Mouse (Mus musculus) ovary, postnatal 36 days (tissue): ENCODE measurements around the gene Tmem268.

Experiments
- DNase-seq: peaks from one replicate; pipeline ENCODE4 v3.0.0; 2022; ENCODE audit warnings: low spot score, mixed read lengths

The Tmem268 gene

DNA sequence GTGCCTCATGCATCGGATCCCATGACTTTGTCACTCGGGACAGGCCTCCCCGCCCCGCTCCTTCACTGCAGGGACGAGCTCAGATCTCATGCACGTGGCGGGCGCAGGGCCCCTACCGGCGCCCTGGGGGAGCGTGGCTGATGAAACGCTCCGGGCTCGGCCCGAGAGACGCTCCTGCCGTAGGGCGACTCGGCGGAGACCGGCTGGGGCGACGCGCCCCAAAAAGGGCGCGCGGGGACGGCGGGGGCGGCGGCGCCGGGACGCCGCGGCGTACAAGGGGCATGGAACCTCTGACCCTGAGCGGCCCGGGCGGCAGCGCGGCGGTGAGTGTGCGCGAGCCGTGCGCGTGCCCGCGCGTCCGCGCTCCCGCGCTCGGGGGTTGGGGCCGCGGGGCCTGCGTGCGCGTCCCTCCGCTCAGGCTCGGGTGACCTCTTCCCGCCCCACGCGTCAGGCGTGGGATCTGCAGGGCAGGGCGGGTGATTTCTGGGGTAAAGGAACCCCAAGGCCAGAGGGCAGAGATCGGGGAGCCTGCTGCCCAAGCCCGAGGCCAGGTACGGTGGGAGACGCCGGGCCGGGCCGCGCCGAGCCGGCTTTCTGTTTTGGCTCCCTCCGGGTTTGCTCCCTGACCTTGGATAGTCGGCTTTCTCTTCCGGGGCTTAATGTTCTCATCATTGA lies at the start of gene Tmem268:
Tmem268 (plus strand) TSS at position 375 of the 675 bp plus-strand sequence.
- DNase-seq: peak; percentile 84

DNA sequence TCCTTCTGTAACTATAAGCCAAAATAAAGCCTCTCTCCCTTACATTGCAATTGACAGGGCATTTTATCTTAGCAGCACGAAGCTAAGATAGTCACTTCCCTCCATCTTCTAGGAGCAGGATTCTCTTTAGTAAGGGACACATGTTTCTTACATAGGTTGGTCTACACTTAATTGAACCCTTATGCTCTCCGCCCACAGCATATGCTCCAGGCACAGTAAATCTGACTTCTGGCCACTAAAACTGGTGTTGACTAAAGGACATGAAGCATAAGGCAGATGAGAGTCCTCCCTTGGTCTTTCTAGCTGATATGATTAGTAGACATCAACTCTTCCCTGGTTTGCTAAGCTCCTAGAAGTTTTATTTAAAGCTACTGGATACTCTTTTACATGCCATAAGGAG lies 45.7 kb upstream of the Tmem268 start:
- DNase-seq: no peak

DNA sequence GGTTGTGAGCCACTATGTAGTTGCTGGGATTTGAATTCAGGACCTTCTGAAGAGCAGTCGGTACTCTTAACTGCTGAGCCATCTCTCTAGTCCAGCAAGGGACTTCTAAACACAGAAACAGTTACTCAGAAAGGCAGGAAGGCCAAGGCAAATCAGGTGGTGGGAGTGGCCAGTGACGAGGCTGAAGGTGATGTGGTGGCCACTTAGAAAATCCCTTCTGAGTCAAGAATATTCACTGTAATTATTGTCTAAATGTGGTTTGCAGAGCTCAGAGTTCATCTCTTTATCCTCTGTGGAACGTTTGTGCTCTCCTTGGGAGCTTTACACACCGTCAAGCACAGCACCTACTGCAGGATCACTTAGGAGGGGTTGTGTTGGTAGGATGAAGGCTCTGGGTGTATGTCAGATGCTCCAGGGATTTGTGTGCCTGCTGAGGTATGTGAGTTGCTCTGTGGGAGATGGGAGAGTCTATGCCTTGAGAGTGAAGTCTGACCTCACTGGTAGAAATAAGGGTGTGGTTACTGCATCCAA lies 44.1 kb upstream of the Tmem268 start:
- DNase-seq: no peak

DNA sequence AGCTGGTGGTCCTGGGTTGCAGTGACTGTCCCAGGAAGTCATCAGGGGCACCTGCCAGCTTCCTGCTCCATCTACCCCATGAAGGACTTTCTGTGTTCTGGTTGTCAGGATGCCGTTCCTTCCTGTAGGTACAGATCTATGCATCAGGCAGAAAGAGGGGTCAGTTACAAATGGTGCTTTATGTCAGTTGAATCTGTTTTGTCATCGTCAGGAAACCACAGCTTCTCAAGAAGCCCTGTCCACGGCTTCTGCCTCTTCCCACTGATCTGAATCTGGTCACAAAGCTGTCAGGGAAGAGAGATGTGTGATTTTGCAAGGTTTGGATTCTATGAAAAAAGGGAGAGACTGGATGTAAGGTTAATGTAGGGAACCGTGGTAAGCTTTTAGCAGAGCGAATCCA lies 43.6 kb upstream of the Tmem268 start:
- DNase-seq: no peak

DNA sequence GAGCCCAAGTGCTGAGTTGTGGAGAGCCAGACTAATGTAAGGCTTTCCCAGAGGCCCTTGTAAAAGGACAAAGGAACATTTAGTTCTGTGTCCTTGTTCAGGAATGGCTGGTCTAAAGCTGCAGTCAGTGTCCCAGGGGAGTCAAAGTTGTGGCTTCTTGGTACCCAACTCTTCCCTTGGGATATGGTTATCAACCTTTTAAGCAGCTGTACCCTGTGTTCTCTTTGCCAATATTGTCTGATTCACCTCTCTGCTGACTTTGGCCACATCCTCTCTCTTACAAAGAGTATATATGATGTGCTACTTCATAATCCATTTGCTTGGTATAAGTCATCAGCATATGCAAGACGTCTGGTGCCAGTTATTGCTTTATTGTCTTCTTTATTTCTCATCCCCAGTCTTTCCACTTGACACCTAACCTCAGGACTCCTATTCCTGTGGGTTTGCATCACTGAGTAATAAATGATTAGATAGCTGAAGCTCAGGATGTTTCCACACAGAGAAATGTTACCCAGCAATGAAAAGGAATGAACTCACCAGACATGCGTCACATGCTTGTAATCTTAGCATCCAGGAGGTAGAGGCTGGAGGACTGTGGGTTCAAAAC lies 36.7 kb upstream of the Tmem268 start:
- no peak for DNase-seq

DNA sequence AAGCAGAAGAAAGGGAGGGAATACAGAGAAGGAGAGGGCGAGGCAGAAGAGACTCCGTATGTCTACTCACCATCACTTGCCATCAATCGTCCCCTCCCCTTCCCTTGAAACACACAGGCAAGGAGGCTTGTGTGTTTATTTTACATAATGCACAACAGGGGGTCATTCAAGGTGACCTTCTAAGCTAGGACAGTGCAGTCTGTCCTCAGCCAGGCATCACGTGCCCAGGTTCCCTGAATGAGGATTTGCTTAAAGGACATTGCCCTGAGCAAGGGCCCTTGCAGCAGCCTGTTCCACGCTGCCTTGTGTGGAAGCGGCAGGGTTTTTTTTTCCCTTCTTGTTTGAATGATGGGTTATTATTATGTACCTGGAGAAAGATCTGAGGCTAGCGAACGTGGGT lies 33.1 kb upstream of the Tmem268 start:
- no peak for DNase-seq

DNA sequence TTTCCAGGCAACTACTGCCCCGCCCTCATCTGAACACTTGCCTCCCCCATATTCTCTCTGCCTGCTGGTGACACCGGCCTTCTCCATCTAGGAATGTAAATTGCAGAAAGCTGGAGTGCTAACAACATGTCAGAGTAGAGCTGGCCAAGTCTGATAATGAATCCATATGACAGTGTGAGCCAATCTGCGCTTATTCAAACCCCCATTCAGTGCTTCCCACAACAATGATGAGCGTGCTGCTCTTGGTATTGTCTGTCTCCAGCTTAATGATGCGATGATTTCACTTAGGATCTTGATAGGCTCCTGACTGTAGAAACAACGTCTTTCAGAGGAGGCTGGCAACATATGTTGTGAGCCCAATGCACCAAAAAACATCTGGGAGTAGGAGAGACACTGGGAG lies 29.6 kb upstream of the Tmem268 start:
- no peak for DNase-seq

DNA sequence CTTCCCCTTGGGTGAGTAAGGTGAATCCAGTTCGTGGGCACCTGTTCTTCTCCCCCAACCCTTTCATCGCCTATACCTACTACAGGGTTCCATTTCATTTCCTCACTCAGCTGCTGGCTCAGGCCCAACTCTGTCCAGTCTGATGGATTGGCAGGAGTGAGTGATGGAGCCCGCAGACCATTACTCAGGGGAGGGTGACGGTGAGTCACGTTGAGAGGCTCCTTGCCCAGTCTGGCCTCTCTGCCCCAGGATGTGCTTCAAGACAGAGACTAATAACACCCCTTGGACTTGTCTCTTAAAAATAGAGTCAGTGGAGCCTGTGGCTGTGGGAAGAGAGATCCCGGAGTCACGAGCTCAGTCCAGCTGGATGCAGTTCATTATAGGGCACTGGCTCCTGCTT lies 28.2 kb upstream of the Tmem268 start:
- no peak for DNase-seq

DNA sequence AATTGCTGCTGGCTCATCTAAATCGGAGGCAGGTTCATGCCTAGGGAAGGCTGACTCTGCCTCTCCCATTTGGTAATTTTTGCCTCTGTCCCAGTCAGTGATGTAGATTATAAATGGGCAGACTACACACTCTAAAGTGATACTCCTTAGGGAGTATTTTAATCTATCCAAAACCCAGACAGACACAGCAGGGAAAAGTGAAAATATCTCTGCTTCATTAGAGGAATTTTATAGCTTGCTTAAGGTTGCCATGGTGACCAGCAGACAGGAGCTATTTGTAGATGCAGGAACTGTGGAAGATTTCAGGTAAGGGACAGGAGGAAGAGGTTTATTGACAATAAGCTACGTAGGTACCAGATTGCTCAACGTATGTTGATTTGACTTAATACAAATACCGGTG lies 21.0 kb upstream of the Tmem268 start:
- no peak for DNase-seq

DNA sequence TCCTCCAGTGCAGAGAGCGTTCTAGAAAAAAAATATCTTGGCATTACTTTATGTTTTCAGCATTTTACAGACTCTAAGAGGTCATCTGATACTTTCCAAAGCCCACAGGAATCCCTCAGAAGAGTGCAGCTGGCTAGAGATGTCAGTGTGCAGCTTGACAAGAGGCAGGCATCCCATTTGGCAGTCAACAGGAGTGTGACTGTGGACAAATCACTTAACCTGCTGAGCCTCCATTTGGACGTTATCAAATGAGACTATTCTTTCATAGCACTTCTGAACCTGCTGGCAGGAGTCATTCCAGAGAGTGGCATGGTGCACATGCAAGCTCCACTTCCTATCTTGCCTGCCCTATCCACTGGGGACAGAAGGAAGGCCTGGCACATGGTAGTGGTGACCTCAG lies 16.4 kb upstream of the Tmem268 start:
- DNase-seq: no peak

DNA sequence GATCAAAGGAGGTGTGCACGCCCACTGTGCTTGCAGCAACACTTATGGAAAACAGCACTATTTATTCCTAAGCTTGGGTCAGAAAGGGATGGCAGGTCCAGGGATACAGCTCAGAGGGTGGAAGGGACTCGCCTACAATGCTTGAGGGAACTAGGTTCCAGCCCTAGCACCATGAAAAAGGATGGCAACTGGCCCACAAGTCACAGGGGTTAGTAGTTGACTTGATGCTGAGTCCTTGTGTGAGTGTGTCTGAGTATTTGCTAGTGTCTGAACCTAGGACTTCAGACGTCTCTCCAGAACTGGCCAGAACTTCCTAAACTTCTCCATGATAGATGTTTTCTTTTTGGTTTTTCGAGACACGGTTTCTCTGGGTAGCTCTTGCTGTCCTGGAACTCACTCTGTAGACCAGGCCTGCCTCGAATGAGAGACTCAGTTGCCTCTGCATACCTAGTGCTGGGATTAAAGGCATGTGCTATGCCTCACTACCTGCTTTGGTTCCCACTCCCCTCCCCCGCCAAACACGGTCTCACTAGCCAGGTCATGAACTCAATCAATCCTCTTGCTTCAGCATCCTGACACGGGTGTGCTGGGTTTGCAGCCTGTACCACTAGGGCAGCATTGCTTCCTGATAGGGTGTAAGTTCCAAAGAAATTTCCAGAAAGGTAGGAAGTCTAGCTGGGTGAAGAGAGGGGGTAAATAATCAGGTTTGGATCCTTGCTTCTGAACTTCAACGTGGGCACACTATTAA lies 14.7 kb upstream of the Tmem268 start:
- DNase-seq: no peak

DNA sequence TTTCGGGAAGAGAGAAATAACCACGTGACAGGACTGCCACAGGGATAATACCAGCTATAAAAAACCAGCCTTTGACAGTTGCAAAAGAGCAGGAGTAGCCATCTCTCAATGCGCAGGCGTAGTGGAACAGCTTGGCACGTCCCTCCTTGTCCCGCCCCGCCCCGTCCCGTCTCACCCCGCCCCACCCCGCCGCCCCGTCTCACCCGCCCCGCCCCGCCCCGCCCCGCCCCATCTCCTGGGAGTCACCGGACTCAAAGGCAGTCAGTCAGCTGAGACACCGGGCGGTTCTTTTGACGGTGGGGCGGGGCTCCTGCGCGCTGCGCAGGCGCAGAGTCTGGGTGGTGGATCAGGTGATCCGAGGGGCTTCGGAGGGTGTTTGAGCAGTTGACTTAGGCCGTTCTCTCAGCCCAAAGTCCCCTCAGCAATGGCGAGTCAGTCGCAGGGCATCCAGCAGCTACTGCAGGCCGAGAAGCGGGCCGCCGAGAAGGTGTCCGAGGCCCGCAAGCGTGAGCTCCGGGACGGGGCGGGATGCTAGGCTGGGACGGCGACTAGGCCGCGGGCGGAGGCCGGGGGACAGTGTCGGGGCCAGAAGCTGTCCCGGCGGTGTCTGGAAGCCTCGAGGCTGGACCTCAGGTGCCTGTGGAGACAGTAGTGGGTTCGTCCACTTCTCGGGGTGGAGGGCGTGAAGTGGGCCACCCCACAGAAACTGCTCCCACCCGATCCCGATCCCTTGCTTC lies 13.9 kb upstream of the Tmem268 start, which contains the start of gene Atp6v1g1:
Atp6v1g1 (plus strand) TSS at position 279 of the 737 bp plus-strand sequence.
- peak; percentile 94 for DNase-seq

DNA sequence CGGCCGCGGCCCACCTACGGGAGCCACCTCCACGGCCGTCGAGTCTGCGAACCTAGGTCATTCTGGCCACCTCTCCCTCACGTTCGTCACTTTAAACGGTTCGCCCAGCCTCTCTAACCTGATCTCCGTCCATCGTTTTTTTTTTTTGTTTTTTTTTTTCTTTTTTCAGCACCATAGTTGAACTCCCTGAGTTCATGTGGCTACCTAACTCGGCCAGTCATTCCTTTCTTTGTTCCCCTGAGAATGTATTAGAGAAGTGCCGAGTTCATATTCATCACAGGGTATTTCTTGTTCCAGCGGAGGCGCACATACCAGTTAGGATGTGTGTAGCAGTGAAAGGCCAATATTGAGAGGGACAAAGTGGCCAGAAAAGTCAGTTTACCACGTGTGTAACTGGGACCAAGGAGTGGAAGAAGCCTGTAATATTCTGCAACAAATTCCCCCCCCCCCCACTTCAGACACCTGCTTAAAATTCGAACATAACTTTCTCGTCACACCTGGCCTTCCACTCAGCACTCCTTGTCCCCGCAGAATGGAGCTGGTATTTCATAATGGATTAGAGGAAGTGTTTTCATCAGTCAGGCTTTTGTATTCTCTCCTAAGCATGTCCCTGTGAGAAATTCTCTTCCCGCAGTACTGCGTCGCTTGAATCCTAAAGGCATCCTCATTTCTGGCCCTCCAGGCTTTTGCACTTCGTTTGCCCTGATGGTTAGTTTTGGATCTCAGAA lies 13.2 kb upstream of the Tmem268 start:
- DNase-seq: no peak

DNA sequence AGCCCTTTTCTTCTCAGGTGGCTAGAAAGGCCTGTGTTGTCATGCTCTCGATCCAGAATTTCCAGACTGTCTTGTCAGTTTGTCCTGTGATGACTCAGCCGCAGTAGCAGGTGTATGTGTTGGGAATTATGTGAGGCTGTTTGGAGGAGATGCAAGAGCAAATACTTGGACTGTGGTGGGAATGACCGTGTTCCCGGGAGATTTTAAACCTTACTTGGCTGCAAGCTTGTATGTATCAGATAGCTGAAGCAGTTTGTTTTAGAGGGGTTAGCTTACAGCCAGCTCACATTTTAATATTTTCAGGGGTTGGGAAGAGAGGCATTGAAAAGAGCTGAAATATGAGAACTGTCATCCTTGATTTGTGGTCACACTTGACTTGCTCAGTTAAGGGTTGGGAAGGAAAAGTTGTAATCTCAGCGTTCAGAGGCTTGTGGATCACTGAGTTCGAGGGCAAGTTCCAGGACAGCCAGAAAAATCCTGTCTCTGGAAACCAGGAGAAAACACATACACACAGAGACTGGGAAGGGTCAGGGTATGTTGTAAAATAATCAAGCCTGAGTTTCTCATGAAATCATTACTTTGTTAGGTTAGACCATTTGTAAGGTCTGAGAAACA lies 12.0 kb upstream of the Tmem268 start:
- DNase-seq: no peak

DNA sequence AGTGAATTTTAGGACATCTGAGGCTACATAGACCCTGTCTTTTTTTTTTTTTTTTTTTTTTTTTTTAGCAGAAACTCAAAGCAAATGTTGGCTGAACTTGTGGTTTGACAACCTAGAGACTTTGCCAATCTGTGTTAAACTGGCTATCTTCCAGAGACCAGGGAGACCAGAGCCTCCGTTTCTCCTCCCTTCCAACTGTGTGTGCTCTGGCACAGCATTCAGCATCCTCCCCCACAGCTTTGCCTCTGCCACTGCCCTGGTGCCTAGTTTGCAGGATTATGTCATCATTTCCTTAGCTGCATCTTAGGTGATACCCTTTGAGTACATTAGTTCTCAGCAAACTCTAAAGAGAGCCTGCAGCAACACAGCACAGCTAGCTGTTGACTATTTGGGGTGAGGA lies 10.8 kb upstream of the Tmem268 start:
- no peak for DNase-seq

DNA sequence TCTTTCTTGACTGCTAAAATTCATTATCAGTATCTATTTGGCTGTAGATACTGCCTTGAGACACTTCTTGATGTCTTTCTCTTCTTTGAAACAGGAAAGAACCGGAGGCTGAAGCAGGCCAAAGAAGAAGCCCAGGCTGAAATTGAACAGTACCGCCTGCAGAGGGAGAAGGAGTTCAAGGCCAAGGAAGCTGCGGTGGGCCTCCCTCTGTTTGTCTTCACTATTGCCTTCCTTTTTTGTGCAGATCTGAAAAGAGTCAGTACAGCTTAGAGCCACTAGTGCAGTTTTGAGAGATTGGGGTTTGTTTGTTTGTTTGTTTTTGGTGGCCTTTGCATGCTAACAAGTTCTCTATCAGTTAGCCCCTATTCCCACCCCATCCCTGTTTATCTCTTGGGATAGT lies 10.1 kb upstream of the Tmem268 start:
- DNase-seq: no peak

DNA sequence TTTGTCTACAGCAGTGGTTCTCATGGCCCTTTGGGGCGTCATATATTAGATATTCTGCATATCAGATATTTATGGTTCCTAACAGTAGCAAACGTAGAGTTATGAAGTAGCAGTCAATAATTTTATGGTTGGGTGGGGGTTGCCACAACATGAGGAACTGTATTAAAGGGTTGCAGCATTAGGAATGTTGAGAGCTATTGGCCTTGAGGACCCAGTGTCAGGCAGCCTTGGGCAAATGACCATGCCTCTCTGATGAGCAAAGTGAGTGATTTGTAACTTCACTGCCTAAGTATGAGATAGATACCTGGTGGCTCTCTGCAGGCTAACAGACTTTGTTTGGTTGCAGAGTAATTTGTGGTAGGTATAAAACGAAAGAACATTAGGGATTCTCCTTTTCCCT lies 7.7 kb upstream of the Tmem268 start:
- no peak for DNase-seq

DNA sequence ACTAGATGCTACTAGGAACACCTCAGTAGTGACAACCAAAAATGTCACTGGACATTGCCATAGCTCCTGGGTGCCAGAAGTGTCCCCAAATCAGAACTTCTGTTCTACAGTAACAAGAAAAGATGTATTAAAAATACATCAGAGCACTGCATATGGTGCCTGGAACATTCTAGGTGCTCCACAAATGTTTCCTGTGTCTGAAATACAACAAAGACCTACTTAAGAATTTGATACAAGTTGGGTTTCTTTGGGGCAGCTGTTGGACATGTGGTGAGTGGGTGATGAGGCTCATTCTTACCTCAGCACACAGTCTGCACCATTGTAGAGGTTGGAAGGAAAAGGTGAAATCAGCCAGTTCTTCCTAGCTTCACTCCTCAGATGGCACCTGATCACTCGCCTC lies 5.7 kb upstream of the Tmem268 start:
- no peak for DNase-seq

DNA sequence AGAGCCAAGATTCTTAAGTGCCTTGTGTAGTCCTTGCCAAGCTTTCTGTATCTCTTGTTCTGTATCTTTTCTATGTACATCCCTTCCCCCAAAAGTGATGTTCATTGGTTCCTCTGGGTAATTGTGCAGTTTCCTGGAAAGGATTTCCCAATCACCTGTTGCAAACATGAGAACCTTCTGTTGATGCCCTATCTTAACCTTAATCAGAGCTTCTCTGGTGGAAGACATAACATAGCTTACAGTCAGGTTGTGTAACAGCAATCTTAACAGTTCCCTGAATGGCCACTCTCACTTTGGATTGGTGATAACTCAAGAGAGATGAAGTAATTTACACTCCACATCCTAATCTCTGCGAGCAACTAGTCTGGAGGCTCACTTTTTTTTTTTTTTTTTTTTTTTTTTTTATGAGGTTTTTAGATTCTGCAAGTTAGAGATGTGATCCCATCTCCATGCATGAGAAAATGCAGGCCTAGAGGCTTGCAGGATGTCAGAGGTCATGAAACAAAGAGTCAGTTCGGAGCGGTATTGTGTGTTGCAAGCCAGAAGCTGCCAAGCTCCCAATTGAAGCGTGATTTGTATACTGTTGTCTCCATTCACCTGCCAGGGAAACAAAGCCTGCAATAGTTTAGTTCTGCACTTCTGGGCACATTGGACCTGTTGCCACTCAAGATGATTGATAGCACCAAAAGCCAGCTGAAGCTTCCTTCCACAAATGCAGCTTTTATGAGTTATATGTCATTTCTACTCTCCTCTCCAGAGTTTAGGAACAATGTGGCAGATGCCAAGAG lies 4.6 kb upstream of the Tmem268 start:
- DNase-seq: no peak

DNA sequence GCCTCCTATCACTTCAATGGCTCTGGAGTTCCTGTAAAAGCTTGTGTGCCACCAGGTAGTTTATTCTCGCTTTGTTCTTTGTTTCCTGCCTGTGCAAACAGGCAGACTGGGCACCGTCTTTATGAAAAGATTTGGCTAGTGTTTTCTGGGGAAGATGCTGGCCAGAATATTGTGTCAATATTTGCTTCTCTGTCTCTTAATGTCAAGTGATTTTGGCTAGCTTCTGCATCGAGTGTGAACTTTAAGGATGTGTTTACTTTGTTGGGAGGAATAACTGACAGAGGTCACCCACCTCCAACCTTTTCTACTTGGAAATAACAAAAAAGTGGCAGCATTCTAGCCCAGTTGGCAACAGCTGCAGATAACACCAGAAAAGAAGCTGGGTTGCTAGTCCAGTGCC lies 4.0 kb upstream of the Tmem268 start:
- no peak for DNase-seq
